ENCODE assay signal across 17 mouse cellular contexts in genomic region chrX:75978562-75978961, GRCm38 (mm10).
DNase-seq lines count a peak whose midpoint lies in the region; ATAC-seq and TF ChIP-seq lines count a peak whose summit lies in the region.
"Had no signal": no experiment of that assay in that cellular context is flagged by ENCODE, and none has a peak within 500 bp of the region (broad histone marks: within the 10 kb centered on the region; RNA-seq: fewer than 3 reads in every experiment).

No protein-coding gene starts in this region.

- H3K27me3 ChIP-seq in kidney, embryonic 16.5 days (ENCODE audit: insufficient read depth, low read length) = no peaks in the 10 kb centered on the region
- H3K27me3 ChIP-seq in lung, postnatal 0 days (replicated peaks; ENCODE audit: insufficient read depth, low read length) = no peaks in the 10 kb centered on the region
- H3K27me3 ChIP-seq in hindbrain, embryonic 16.5 days (replicated peaks; ENCODE audit: control insufficient read depth, insufficient read depth, low read length) = no peaks in the 10 kb centered on the region
- H3K27me3 ChIP-seq: forebrain, embryonic 13.5 days; limb, embryonic 15.5 days; midbrain, embryonic 13.5 days had no signal

- H3K27ac ChIP-seq in kidney, embryonic 16.5 days (ENCODE audit: low read length) = 0 out of 2 replicates have a peak overlapping the region, but pooled peaks have one; percentile 18
- H3K27ac ChIP-seq in lung, postnatal 0 days (ENCODE audit: low read length) = no peak overlapping the region
- H3K27ac ChIP-seq in hindbrain, embryonic 16.5 days (ENCODE audit: low read depth, low read length) = no peak overlapping the region
- H3K27ac ChIP-seq: forebrain, embryonic 13.5 days; hindbrain, embryonic 10.5 days; limb, embryonic 15.5 days; midbrain, embryonic 13.5 days had no signal

- TF ChIP-seq EP300 in lung, postnatal 0 days (IDR thresholded peaks at IDR 0.05) = no peak

- no peak for ATAC-seq in kidney, embryonic 16.5 days (ENCODE audit: low FRiP score, low TSS enrichment)
- no peak for ATAC-seq in lung, postnatal 0 days
- ATAC-seq in hindbrain, embryonic 16.5 days = no peak
- ATAC-seq: forebrain, embryonic 13.5 days; midbrain, embryonic 13.5 days; Patski had no signal

- H3K9me3 ChIP-seq in kidney, embryonic 16.5 days (ENCODE audit: low read length) = no peaks in the 10 kb centered on the region
- H3K9me3 ChIP-seq in lung, postnatal 0 days (ENCODE audit: low read length) = no peaks in the 10 kb centered on the region
- H3K9me3 ChIP-seq in hindbrain, embryonic 16.5 days (ENCODE audit: control insufficient read depth, low read length) = no peaks in the 10 kb centered on the region
- H3K9me3 ChIP-seq: forebrain, embryonic 13.5 days; hindbrain, embryonic 10.5 days; limb, embryonic 15.5 days; midbrain, embryonic 13.5 days had no signal

- no peak overlapping the region for H3K4me2 ChIP-seq in kidney, embryonic 16.5 days (replicated peaks; ENCODE audit: low read depth, low read length)
- no peak overlapping the region for H3K4me2 ChIP-seq in lung, postnatal 0 days (replicated peaks; ENCODE audit: low read depth, low read length)
- no peak overlapping the region for H3K4me2 ChIP-seq in hindbrain, embryonic 16.5 days (ENCODE audit: low read length)
- H3K4me2 ChIP-seq: forebrain, embryonic 13.5 days; limb, embryonic 15.5 days; midbrain, embryonic 13.5 days had no signal

- no peak overlapping the region for H3K4me3 ChIP-seq in kidney, embryonic 16.5 days (ENCODE audit: low read length)
- no peak overlapping the region for H3K4me3 ChIP-seq in lung, postnatal 0 days (ENCODE audit: low read depth, low read length)
- no peak overlapping the region for H3K4me3 ChIP-seq in hindbrain, embryonic 16.5 days (ENCODE audit: low read length)
- H3K4me3 ChIP-seq: forebrain, embryonic 13.5 days; hindbrain, embryonic 10.5 days; limb, embryonic 15.5 days; midbrain, embryonic 13.5 days had no signal

- no peaks in the 10 kb centered on the region for H3K4me1 ChIP-seq in kidney, embryonic 16.5 days (ENCODE audit: insufficient read depth, low read length)
- no peaks in the 10 kb centered on the region for H3K4me1 ChIP-seq in lung, postnatal 0 days (ENCODE audit: insufficient read depth, low read depth, low read length)
- H3K4me1 ChIP-seq in hindbrain, embryonic 16.5 days (ENCODE audit: control insufficient read depth, insufficient read depth, low read depth, low read length) = no peaks in the 10 kb centered on the region
- H3K4me1 ChIP-seq: forebrain, embryonic 13.5 days; hindbrain, embryonic 10.5 days; limb, embryonic 15.5 days; midbrain, embryonic 13.5 days had no signal

- WGBS in kidney, embryonic 16.5 days = 58% methylated on average over 3 of the region's 3 CpGs
- WGBS in lung, postnatal 0 days = 79% methylated on average over 3 of the region's 3 CpGs
- WGBS in hindbrain, embryonic 16.5 days = 87% methylated on average over 3 of the region's 3 CpGs

- H3K36me3 ChIP-seq in kidney, embryonic 16.5 days (ENCODE audit: insufficient read depth, low read length) = no peaks in the 10 kb centered on the region
- no peaks in the 10 kb centered on the region for H3K36me3 ChIP-seq in lung, postnatal 0 days (ENCODE audit: insufficient read depth, low read length)
- H3K36me3 ChIP-seq in hindbrain, embryonic 16.5 days (ENCODE audit: control insufficient read depth, insufficient read depth, low read length) = no peaks in the 10 kb centered on the region
- H3K36me3 ChIP-seq: hindbrain, embryonic 10.5 days; limb, embryonic 15.5 days; midbrain, embryonic 13.5 days had no signal

- peak; percentile 2 for DNase-seq in embryo, embryonic 10.5 days (ENCODE audit: low spot score)
- DNase-seq in embryo, embryonic 10 days (ENCODE audit: low spot score) = no peak
- DNase-seq in kidney, adult 8-10 months = no peak
- peak; percentile 27 for DNase-seq in lung, postnatal 0 days (ENCODE audit: low spot score)
- no peak for DNase-seq in lung, postnatal 36 days
- no peak for DNase-seq in gastrocnemius, adult 8-10 months (ENCODE audit: low spot score in 2 of 2)
- DNase-seq: cerebellum, adult 2 months; heart, adult 18-20 months; kidney, adult 11 months; lung, postnatal 10 days had no signal

- TF ChIP-seq CTCF in lung, postnatal 0 days (IDR thresholded peaks at IDR 0.05) = no peak

- H3K9ac ChIP-seq in kidney, embryonic 16.5 days (replicated peaks; ENCODE audit: low read length) = no peak overlapping the region
- H3K9ac ChIP-seq in lung, postnatal 0 days (replicated peaks; ENCODE audit: low read depth) = no peak overlapping the region
- no peak overlapping the region for H3K9ac ChIP-seq in hindbrain, embryonic 16.5 days (ENCODE audit: low read depth, low read length)
- H3K9ac ChIP-seq: forebrain, embryonic 13.5 days; limb, embryonic 15.5 days; midbrain, embryonic 13.5 days had no signal

Comparison
In these comparisons a context has a peak if more than half of its experiments do, and no peak if none do; other contexts are left out.
1. DNase-seq: peak in embryo, embryonic 10.5 days (single experiment) and lung, postnatal 0 days (single experiment); none in embryo, embryonic 10 days (single experiment), kidney, adult 8-10 months (0 of 2), lung, postnatal 36 days (single experiment) and gastrocnemius, adult 8-10 months (0 of 2).